Mouse (Mus musculus) activated CD4-positive, CD25-positive, alpha-beta regulatory T cell, adult 4 months (primary cell): ENCODE data around the gene Slc9b1. TPM values are rescaled to one million over a fixed set of nuclear protein-coding genes. Genes with fewer than 3 reads are reported as not detected.
A peak's percentile ranks its signal among the peaks of the same experiment; 100 is the strongest.

ENCODE experiments used
- ATAC-seq: one replicate; pipeline ENCODE4 v1.8.0; 2017
- polyA plus RNA-seq, 2 experiments: library from polyadenylated mRNA; unstranded; fragments of 100-300 nt; shearing (Covaris generic); gene quantifications; one replicate each; pipeline ENCODE4 v1.2.1; 2017

The Slc9b1 gene
- under 1 TPM; 0.29 to 0.48 TPM for polyA plus RNA-seq

DNA sequence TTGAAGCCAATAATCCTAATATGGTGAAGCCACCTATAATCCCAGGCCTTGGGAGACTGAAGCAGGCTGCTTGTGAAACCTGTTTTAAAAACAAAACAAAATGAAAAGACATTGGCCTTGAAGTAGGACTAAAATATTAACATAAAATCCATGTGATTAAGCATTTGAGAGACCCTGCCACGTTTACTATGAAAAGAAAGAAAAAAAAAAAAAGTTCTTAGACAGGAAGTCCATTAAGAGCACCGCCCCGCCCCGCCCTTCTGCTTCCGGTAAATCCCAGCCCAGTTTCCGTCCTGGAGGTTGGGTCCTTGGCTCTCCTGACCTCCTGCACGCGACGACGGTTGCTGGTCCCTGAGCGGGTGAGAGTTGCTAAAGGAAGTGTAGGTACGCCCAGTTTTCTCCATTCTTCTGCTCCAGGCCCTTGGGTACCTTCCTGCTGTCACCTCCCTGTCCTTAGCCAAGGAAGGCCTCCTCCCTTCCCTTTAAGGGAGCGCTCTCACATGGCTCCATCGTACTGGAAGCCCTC lies at the start of gene Slc9b1:
Gene Slc9b1, plus strand, starts transcription at position 291 of the 526 bp plus-strand sequence.
- ATAC-seq: no peak

- peak; percentile 40 for ATAC-seq
These were observed 49.3 kb upstream of the Slc9b1 start for GRCm38 (mm10) chr3:135298560-135298959.

GRCm38 (mm10) chr3:135300081-135300480 lies 47.7 kb upstream of the Slc9b1 start:
- ATAC-seq: no peak

DNA sequence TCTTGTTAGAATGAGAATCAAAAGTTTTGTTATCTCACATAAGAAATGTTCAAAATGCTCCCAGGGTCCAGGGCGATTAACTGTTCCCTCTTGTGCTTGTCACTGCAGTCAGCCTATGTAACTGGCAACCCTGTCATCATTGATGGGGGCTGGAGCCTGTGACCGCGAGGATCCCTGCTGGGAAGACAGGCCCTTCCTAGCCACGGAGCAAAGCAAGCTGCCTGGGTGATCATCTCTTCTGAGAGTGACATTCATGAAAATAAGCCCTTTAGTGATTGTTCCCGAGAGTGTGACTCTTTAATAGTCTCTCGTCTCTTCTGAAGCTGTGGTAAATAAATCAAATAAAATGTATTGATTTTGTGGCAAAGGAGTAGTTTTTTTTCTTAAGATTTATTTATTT lies 43.8 kb upstream of the Slc9b1 start:
- no peak for ATAC-seq

- ATAC-seq: no peak
These were observed 43.3 kb upstream of the Slc9b1 start for GRCm38 (mm10) chr3:135304566-135304965.

DNA sequence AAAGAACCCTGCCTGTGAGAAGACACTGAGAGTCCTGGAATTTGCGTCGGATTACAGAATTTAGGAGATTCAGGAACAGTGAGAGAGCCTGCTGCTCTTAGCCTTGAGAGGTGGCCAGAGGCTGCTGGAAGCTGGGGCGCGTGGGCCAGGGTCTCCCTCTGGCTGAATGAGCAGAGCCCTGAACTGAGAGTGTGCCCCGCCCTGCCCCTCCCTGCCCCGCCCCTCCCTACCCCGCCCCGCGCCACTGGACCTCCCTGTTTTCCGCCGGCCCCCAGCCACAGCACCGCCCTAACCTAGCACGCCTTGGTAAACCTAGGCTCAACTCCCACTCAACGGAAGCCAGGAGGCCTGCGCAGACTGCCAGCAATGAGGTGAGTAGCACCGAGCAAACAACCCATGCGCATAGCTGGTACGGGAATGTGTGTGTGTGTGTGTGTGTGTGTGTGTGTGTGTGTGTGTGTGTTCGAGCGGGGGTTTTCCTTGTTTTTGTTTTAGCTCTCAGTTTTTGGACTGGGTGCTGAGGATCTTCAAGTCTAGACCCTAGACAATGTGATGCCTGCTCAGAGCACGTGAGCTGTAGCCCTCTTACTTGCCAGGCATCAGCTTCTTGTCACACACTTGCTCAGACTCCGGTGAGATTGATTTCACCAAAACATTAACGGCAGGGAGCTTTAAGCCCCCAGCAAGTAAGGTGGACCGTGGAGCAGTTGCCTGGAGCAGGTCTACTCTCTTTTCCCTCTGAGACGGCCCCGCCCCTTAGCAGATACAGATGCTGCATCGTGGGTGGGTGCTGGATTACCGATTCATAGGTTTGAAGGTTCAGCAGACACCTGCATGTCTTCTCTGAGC lies 40.2 kb upstream of the Slc9b1 start, which contains the start of gene Slc9b2:
Gene Slc9b2, plus strand, starts transcription at position 290 of the 849 bp plus-strand sequence.
- ATAC-seq: peak; percentile 99

DNA sequence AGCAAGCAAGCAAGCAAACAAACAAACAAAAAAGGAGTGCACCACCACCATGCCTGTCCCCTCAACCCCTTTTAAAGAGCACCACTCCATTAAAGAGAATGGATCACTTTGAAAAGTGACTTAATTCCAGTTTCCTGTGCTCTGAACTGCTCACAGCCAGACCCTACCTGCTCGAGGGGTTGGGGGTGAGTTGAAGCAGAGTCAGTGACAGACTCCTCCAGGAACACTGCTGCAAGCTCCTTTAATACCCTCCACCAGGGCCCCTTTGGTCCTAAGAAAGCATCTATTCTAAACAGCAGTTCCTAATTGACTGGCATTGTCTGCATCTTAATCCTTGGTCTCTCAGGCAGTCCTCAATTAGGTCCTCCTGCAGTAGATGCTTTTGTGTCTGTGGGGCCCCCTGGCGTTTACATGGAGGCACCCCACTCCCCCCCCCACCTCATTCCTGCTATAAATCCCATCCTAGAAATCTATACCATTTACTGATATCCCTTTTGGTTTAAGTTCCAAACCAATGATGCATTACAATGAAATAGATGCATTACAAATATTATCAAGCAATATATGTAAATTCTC lies 34.8 kb upstream of the Slc9b1 start:
- ATAC-seq: no peak

DNA sequence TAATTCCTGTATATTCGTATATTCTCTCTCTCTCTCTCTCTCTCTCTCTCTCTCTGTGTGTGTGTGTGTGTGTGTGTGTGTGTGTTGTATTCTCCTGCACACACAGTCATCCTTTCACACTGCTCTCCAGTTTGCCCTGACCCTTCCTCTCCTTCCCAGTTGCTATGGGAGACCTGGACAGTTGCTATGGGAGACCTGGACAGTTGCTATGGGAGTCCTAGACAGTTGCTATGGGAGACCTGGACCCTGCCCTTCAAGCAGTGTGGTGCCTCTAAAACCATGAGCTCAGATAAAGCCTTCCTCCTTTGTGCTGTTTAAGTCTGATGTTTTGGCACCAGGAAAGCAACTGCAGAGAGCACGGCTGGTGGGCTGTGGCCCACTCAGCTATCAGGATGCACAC lies 34.1 kb upstream of the Slc9b1 start:
- no peak for ATAC-seq

- ATAC-seq: no peak
These were observed 33.0 kb upstream of the Slc9b1 start for GRCm38 (mm10) chr3:135314811-135315210.

DNA sequence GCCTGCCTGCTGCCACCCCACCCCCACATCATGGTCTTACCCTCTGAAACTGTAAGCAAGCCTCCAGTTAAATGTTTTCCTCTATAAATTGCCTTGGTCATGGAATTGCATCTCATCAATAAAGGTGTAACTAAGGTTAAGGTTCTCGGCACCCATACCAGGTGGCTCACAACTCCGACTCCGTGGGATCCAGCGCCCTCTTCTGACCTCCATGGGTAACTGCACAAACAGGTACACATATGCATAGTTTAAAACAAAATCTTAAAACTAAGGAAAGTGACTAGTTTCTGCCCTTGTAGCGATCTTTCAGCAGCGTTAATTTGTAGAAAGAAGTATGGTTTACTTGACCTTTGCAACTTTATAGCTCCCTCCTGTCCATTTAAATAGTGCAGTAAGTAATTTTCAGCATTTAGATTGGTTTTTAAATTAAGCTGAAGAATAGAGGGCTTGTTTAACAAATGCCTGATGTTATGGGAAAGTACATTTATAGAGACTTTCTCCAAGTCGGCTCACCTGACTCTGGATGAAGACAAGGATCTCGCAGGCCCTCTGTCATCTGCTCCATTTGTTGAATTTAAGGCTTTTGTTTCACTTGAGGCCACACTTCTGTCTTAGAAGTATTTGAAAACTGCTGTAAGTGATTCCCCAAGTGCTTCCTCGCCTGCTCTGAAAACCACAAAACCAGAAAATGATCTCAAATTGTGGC lies 32.0 kb upstream of the Slc9b1 start:
- ATAC-seq: no peak

DNA sequence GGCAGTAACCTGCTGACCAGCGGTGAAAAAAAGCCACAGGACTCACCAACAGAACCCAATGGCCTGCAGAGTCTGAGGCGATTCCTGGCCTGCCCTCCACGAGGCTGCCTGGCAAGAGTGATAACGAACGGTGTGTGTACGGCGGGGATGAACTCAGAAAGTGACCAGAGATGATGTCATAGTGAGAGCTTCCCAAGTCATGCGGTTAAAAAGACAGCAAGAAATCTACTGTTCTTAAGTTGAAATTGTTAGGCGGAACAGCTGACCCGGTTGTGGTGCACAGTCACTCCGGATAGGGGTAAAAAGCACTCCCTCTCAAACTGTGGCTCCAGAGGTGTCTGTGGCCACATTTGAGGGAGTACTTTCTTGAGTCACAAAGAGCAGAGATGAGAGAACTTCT lies 29.5 kb upstream of the Slc9b1 start:
- no peak for ATAC-seq

GRCm38 (mm10) chr3:135324354-135324753 lies 23.5 kb upstream of the Slc9b1 start:
- peak; percentile 78 for ATAC-seq

GRCm38 (mm10) chr3:135327176-135327575 lies 20.7 kb upstream of the Slc9b1 start:
- no peak for ATAC-seq

DNA sequence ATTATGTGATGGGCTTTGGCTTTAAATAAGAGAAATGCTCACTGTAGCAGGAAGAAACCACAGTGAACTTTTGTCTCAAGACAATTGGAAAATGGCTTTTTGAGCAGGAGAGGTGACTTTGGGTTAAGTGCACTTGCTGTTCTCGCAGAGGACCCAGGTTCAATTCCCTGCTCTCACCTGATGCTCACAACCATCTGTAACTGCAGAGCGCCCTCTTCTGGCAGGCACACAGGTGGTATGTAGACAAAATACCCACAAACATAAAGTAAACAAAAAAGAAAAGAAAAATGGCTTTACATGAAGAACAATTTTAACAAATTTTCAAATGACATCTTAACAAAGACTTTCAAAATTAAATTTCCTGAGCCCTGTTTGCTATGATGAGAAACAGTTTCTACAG lies 20.2 kb upstream of the Slc9b1 start:
- ATAC-seq: no peak

DNA sequence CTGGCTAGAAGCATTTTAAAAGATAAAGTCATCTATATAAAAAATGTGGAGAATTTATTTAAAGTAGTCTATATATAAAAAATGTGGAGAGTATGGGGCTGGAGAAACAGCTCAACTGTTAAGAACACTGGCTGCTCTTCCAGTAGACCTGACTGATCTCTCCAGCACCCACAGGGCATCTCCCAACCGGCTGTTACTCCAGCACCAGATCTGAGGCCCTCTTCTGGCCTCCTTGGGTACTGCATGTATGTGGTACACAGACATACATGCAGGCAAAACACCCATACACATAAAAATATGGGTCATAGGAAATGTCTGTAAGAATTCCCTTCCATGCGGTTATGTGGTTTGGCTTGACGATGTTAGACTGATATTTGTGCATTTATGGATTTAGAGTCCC lies 19.3 kb upstream of the Slc9b1 start:
- ATAC-seq: peak; percentile 59

DNA sequence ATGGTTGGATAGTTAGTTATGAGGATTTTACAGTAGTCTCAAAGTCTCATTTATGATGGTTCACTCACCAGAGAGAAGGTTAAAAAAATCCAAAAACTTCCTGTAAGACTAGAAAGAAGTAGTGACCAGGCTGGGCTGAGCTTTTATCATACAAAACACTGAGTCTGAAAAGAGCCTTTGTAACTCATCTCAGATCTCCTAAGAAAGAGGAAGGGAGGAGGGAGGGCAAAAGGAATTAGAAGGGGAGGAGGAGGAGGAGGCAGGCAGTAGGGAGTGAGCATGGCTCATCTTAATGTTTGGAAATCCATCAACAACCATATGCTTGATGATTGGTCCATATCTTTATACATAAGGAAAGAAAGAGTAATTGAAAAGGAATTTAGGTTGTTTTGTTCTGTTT lies 15.1 kb upstream of the Slc9b1 start:
- no peak for ATAC-seq

- no peak for ATAC-seq
These were observed 14.1 kb upstream of the Slc9b1 start for GRCm38 (mm10) chr3:135333763-135334162.

- no peak for ATAC-seq
These were observed 1.2 kb downstream of the Slc9b1 start for GRCm38 (mm10) chr3:135349022-135349421.

DNA sequence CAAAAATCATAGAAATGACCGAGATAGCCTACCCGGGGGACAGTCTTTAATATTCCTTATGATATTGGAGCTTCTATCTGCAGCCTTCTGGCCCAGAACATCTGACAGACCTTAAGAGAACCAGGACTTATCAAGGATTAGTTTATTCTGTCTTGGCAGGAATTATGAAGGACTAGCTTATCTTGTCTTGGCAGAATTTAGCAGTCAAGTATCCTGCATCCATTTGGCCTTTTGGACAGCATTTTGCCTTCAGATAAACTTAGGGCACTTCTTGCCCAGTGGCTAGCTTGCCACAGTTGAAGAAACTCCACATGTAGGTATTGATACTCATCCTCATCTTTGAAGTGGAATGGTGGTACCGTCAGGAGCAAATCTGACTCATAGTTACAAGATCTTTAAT lies 4.0 kb downstream of the Slc9b1 start:
- ATAC-seq: no peak

- ATAC-seq: no peak
These were observed 9.6 kb downstream of the Slc9b1 start for GRCm38 (mm10) chr3:135357394-135357793.

GRCm38 (mm10) chr3:135375836-135376235 lies 28.0 kb downstream of the Slc9b1 start:
- no peak for ATAC-seq

- no peak for ATAC-seq
These were observed 29.6 kb downstream of the Slc9b1 start for GRCm38 (mm10) chr3:135377445-135377844.

DNA sequence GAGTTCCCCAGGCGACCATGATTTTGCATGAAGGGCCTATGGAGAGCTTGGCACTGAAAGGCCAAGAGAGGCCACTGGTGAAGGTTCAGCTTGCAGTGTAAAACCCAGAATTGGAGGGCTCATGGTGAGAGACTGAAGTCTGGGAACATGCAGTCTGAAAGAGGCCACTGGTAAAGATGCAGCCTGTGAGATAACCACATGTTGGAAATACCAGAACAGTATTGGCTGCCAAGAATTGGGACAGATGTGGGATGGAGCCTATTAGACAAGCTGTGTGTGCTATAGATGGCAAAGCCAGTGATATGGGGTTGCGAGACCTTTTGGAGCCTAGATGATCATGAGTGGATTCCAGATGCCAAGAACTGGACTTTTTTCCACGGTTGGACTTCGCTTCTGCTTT lies 32.0 kb downstream of the Slc9b1 start:
- ATAC-seq: no peak
